Mouse (Mus musculus) gastrocnemius, postnatal 10 days (tissue): Measurements from ENCODE around the gene Hspb9. TPM values are rescaled to one million over a fixed set of nuclear protein-coding genes. Genes with fewer than 3 reads are reported as not detected.

ENCODE experiments used
- DNase-seq: peaks from one replicate; pipeline ENCODE4 v3.0.0; 2021; ENCODE audit warnings: mixed read lengths
- long read RNA-seq, 2 experiments: library from polyadenylated mRNA; stranded (forward); transcript quantifications; one replicate each; pipeline ENCODE4 v2.0.0; 2021
- total RNA-seq, 2 experiments: library from RNA; stranded (reverse); gene quantifications; 2 replicates each; pipeline ENCODE4 v1.2.3; 2021

The Hspb9 gene
- total RNA-seq, result not detected
- long read RNA-seq, experiment 1, result 0 reads
- long read RNA-seq, experiment 2, result 0 reads

DNA sequence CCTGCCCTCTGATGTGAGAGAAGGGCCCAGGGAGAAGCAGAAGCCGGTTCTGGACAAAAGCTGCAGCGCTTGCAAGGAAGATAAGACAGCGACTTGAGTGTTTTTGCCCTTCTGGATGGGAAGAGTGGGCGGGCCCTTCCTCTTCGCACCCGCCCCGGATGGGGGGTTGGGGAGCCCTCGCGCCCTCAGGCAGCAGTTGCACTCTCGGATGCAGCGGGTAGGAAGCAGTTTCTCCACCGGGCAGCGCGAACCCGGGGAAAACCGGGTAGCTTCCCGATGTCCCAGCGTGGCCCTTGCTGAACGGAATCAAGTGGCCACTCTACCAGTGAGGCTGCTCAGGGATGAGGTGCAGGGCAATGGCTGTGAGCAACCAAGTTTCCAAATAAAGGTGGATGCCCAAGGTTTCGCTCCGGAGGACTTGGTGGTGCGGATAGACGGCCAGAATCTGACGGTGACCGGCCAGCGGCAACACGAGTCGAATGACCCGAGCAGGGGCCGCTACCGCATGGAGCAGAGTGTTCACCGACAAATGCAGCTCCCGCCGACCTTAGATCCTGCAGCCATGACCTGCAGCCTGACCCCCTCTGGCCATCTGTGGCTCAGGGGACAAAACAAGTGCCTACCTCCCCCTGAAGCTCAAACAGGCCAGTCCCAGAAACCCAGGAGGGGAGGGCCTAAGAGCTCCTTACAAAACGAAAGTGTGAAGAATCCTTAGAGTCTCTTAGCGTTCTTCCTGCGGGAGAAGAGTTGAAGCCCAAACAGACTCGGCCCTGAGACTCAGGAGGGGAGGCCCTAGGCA, at the start of gene Hspb9:
TSS of gene Hspb9 (plus strand) at position 116 of the 799 bp plus-strand sequence.
- peak; percentile 57 for DNase-seq

DNA sequence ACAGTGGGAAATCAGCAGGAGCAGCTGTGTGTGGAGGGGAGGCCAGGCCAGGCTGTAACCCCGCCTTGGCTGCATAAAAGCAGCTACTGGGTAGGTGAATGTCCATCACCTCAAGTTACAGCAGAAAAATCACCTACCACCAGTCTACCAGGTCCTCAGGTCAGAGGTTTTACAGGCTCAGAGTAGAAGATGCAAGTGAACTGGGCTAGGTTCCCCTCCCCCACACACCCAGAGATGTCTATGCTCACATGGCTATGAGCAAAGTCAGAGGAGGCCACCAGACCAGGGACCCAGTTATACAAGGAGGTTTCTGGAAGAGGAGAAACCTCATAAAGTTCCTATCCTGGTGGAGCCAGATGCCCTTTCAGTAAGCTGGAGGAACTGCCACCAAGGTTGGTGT, 42.6 kb upstream of the Hspb9 start:
- no peak for DNase-seq

DNA sequence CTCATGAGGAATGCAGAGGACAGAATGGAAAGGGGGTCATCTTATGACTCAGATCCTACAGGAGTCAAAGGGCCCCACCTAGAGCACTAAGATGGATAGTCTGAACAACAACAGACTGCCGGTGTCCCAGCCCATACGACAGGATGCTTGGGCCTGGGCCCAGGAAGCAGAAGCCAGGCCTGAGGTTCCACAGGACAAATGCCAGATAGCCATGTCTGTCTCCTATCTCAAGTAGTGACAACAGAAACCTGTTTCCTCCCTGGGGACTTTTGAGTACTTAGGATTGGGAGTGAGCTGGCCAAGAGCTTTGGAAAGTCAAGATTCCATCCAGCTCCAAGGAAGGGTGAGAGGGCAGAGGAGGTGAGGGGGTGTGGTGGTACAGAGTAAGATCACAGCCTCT, 41.7 kb upstream of the Hspb9 start:
- DNase-seq, result no peak

DNA sequence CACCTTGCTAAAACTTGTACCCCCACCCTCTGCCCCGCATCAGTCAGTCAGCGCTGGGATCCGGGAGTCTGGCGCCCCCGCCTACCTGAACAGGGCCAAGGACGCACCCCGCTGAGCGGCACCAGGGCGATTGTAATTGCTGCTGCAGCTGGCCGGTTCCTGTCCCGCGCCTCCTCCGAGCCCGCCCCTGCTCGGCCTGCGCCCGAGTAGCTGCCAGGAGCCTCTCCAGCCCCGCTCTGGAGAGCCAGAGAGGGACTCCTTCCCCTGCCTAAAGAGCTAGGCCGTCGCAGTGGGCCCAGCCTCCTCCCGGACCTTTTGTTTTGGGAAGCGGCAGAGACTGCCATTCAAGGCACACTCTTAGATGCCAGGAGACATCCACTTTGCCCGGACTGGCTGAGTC, 40.5 kb upstream of the Hspb9 start:
- peak; percentile 73 for DNase-seq

DNA sequence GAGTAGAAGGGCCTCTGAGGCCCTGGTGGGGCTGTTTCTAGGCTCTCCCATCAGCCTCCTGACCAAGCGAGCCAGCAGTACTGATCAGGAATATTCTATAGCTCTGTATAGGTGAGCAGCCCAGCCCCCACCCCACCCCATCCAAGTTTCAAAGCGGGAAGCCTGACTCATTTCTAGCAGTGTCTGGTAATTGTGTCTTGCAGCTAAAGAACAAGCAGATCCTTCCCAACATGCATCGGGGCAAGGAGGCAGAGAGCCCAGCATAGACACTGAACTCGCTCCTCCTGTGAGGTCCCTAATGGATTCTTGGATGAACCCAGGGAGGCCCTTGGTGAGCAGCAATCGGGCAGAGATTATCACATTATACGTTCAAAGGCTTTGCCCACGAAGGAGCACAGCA, 35.8 kb upstream of the Hspb9 start:
- no peak for DNase-seq

DNA sequence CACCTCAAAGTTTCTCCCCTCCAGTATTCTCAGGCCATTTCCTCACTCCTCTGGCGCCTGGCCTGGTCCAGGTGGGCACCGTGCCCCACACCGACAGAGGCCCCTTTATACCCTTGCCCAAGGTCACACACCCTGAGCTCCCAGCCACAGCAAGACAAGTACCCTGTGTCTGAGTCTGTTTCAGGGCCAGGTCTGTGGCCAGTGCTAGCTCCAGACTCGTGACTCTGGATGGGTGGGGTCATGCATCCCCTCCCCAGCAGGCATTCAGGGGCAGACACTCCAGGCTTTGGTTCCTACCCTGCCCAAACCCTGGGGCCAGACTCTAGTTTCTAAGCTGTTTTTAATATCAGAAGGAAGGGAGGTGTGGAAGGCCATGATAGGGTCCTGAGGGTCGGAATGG, 31.8 kb upstream of the Hspb9 start:
- no peak for DNase-seq

DNA sequence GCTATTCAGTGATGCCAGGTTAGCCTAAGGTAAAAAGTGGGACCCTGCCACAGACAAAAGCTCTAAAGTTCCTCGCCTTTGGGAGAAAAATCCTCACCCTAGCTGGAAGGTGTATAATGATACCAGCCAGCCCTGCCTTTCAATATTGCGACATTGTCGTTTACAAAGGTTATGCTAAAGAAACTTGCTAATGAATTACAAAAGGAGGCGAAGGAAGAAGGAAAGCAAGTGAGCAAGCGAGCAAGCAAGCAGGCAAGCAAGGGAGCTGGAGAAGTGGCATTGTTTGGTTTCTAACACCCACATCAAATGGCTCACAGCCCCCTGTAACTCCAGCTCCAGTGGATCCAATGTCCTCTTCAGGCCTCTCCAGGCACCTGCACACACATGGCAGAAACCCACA, 31.1 kb upstream of the Hspb9 start:
- no peak for DNase-seq

DNA sequence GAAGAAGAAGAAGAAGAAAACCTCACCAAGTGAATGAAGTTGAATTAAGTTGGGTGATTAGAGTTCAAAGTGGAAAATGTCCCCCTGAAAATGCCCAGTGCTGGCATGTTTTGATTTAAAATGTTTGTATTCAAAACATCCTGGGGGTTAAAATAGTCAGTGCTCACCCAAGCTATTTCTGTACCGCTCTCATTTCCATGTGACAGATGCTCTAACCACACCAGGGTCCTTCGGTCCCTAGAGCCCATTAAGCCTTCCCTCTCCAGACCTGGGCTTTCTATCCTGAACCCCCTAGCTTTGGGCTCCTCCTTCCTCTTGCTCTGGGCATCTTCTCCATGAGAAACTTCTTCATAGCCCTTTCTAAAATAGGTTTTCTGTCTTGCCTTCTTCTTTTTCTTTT, 29.6 kb upstream of the Hspb9 start:
- no peak for DNase-seq

DNA sequence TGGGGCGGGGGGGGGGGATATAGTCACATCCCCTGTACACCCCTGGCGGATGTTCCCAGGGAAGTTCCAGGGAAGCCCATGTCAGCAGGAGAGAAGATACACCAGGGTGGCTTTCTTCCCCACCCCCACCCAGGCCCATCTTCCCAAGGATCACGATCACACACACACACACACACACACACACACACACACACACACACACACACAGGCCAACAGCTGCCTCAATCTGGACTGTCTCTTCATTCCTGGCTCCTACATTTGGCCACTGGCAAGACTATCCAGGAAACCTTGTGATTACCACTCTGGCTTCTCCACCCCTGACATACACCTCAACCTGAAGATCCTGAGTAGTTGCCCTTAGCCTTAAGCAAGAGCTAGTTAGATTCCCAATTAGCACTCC, 28.3 kb upstream of the Hspb9 start:
- DNase-seq, result no peak

DNA sequence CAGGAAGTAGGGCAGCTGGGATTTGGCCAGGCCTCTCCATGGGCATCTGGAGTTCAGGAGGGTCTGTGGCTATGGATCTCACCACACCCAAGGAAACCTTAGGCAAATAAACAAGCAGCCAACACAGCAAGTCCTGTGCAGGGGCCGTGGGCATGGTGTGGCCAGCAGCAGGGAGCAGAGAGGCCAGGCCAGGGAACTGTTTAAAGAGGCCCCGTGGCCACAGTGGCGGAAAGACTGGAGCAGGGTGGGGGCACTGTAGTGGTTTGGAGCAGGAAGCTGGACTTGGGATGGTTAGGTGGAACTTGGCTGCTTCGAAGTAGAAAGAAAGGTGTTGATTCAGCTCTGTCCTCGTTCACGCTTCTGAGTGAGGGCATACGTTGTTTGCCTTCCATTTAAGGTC, 26.4 kb upstream of the Hspb9 start:
- no peak for DNase-seq

DNA sequence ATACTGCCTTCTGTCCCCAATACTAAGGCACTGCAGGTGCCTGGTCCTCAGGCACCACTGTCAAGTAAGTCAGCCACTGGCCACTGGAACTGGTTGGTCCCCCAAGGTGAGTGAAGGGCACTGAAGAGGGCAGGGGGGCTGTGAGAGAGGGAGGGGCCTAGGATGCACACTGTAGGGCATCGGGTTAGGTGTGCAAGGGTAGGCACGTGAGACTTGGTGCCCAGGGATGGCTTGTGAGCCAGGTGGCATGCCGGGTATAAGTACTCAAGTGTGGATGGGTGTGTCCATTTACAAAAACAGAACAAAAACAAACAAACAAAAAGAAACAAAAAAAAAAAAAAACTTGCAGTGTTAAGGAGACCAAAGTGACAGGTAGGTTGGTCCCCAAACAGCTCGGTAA, 25.2 kb upstream of the Hspb9 start:
- no peak for DNase-seq

DNA sequence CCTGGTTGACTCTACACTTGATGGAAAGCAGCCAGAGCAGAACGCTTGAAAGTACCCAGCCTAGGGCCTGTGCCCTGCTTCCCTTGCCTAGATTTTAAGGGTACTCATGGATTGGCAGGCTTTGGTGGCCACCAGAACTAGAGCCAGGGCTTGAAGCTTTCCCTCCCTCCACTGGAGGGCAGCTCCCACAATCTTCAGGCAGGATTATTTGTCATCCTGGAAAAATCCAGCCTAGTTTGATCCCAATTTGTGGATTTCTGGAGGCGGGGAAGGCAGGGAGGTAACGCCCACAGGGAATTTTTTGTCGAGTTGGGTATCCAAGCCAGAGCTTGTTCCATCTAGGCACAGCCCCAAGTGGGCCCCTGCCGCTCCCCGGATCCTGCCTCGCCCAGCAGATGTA, 23.3 kb upstream of the Hspb9 start:
- DNase-seq, result no peak

DNA sequence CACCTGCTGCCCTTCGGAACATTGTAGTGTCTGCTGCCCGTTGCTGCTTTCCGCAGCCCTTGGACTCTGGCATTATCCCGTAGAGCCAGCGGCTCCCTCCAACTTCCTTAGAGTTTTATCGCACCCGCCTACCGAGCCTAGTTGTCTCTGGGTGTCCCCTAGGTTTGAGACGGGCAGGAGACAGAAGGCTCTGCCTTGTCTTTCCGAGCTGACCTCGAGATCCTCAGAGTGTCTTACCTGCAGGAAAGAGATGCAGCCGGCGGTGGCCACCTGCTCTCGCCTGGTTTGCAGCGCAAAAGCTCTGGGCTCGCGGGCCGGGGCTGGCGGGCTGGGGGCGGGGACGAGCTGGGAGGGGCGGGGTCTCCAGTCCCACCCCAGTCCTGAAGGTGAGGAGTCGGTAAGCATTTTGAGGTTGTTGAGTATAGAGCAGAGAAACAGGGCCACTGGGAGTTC, 21.5 kb upstream of the Hspb9 start, which contains the start of gene Zfp385c:
TSS of gene Zfp385c (minus strand) at position 292 of the 453 bp plus-strand sequence.
- DNase-seq, result no peak

DNA sequence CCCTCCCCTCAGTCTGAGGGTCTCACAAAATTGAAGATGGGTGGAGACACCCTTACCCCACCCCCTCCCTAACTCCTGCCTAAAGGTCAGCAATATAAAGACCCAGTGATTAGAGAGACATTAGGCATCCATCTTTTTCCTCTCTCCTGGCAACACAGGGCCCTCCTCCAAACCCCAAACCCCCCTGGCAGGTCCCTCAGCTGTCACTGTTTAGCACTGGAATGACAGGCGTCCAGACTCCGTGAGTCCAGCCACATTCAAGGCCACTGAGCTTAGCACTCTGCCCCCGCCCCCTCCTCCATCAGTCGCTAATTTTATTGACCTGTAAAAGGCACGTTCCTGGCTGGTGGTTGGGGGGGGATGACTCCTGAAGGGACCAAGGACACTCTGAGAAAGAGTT, 20.5 kb upstream of the Hspb9 start:
- no peak for DNase-seq

DNA sequence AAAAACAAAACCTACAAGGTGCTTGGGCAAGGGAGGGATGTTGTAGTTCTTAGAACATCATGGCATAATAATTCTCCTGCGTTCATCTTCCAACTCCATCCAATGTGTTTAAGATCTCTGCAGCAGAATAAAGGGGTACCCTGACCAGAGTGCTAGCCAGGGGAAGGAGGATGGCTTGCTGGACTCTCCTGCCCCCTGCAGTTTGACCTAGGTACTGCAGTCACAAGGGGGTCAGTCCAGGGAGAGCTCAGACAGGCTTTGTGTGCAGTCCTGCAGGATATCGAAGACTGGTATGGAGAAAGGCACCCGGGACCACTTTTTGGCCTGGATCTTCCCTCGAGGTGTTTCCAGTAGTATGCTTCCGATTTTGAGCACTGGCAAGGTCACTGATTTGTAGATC, 18.7 kb upstream of the Hspb9 start:
- DNase-seq, result peak; percentile 86

DNA sequence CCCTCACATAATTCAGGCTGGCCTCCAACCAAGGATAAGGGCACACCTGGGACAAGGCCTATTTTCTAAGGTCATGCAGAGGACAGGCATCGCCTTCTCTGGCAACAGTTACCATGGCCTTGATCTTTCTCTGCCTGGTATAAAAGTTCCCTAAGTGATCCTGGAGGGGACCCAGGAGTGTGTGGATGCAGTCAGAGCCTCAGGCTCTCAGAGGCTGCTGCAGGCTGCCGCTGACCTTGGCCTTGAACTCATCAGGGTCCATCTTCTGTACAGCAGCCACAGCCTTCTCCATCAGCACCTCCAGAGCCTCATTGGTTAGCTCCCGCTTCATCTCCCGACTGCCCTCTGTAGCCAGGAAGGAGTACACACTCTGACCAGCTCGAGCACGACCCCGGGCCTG, 15.7 kb upstream of the Hspb9 start:
- DNase-seq, result no peak

DNA sequence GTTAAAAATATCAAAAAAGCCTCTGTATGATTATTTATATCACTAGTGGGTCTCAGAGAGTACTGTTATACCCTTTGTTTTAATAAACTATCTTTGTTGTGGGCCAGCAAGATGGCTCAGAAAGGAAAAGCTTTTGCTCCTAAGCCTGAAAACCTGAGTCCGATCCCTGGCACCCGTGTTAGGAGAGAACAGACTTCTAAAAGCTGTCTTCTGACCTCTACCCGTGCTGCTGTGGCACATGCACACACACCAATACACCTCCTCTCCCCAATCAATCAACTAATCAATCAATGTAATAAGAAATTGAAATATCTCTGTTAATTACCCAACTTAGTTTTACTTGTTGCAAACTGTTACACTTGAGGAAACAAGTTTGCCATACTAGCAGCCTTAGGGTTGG, 12.9 kb upstream of the Hspb9 start:
- DNase-seq, result no peak

DNA sequence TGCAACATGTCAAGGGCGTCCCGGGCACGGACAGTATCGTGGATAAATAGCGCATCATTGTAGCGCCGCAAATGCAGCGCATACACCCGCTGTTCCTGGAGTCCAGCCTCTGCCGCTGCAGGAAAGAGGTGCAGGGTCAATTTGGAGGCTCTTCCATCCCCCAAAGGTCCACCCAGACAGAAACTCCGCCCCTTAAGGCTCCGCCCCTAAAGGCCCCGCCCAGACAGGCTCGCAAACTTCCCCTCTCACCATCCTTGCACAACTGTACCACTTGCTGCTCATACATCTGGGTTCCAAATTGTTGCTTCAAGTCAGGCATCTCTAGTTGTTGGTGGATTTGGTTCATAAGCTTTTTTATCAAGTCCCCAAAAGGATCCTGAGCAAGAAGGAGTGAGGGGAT, 12.3 kb upstream of the Hspb9 start:
- peak; percentile 59 for DNase-seq

DNA sequence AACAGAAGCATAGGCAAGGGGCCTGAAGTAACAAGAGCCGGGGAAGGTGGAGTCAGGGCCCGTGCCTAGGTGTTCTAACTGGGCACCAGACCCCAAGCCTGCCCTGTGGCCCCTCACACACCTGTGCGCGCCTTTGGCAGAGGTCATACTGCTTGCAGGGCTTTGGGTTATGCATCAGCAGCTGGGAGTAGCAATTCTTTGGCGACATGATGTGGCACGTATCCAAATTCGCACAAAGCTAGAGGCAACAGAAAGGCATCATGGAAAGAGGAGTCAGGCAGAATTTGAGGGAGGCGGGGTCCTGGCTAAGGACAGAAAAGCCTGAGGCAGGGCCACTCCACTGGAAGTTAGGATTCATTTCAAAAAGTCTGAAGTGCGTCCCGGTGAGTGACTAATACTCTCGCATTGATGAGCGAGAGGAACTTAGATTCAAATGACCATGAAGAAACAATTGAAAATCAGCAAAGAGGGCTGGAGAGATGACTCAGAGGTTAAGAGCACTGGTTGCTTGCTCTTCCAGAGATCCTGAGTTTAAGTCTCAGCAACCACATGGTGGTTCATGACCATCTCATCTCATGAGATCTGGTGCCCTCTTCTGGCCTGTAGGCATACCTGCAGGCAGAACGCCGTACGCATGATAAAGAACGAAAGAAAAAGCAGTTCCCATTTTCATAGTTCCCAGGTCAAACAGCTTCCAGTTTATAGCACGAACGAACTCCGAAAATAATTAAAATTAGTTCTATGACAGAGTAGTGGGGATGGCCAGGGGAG, 11.4 kb upstream of the Hspb9 start:
- DNase-seq, result peak; percentile 57

DNA sequence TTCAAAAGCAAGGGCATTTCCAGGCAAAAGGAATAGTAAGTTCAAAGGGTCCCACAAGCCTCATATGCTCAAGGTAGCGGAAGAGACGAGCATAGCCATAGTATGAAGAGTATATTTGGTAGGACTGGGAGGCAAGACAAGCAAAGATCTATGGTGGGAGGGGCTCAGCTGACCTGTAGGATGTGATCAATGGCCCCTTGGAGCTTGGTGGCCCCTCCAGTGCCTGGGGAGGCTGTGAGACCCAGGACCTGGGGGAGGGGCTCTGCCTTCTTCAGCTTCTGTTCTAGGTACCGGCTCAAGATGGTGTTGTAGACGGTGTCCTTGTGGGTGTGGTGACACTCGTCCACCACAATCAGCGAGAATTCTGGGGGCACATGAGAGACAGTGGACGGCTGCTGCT, 10.7 kb upstream of the Hspb9 start:
- no peak for DNase-seq

DNA sequence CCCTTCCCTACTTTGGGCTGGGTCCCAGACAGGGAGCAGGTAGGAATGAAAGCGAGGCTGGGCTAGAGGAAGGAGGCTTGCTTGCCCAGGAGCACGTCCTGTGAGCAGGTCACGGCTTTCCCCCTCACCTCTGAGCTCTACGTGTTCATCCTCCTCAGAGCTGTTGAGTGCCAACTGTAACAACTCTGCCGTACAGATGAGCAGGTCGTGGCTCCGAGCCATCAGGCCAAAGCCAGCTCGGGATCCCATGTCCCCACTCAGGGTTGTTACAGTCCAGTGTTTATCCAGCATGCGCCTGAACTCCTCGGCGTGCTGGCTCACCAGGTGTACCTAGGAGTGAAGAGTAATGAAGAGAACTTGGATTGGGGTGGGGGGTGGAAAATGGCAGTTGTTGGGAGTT, 10.3 kb upstream of the Hspb9 start:
- DNase-seq, result no peak

DNA sequence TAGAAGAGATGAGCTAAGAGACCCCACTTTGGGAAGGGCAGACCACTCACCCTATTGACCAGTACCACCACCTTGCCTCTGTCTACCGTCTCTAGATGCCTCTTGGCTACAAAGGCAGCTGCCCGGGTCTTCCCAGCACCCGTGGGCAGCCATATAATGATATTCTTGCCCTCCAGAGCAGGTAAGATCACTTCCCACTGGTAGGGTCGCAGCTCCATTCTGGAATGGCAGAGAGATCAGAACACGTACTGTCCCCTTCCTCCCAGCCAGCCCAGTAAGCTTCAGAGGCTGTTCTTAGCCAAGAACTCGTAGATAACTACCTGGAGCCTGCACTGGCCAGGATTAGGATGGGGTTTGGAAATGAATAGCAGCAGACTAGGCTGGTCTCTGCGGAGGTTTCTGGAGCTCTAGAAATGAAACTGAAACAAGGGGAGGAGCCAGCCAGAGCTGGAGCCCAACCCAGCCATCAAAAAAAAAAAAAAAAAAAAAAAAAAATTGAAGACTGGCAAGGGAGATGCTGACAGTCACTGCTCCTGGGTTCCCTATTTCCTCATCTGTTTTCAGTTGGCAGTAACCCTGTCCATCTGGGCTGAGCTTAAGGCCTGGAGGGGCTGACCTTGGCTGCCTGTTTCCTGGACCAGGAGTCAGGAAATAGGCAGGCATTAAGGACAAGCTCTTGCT, 9.7 kb upstream of the Hspb9 start, which contains the start of gene Dhx58:
TSS of gene Dhx58 (minus strand) at position 421 of the 681 bp plus-strand sequence.
- DNase-seq, result no peak
